Mouse (Mus musculus): ENCODE results near the gene Vwa3b.

- TF ChIP-seq CTCF (IDR thresholded peaks at IDR 0.05; ENCODE audit: borderline replicate concordance, insufficient read depth, low read depth, low read length) (no peak), POLR2A (IDR thresholded peaks at IDR 0.05; ENCODE audit: borderline replicate concordance, insufficient read depth, low read length) (no peak)
Measured at GRCm38 (mm10) chr1:36994296-36994695, 32.1 kb upstream of the Vwa3b start.
